Mouse (Mus musculus) embryonic fibroblast, embryonic 13.5 days (primary cell): ENCODE measurements around the gene Gyg.

Experiments used
- CTCF ChIP-seq: IDR thresholded peaks from 2 replicates; pipeline ENCODE4 v1.5.1; 2011; ENCODE audit warnings: mild to moderate bottlenecking, control low read depth, low read length, moderate library complexity, borderline replicate concordance; ENCODE audit not compliant: insufficient read depth
- POLR2A ChIP-seq: IDR thresholded peaks from 2 replicates; pipeline ENCODE4 v1.6.1; 2011; ENCODE audit warnings: low read depth, mild to moderate bottlenecking, control low read depth, low read length, moderate library complexity

GRCm38 (mm10) chr3:20133745-20134144 lies 21.4 kb downstream of the Gyg start:
- no peak for TF ChIP-seq POLR2A
- TF ChIP-seq CTCF = no peak
